Mouse (Mus musculus): ENCODE results near the gene Fezf1. TPM values are rescaled to one million over a fixed set of nuclear protein-coding genes. Genes with fewer than 3 reads are reported as not detected.

Fezf1 gene
- total RNA-seq, 1 experiment = not detected

GRCm38 (mm10) chr6:23254644-23255043 is 6.5 kb upstream of the Fezf1 start:
- in situ Hi-C loops (cut with MboI; ENCODE audit: low sequenced_read_pairs in 2 of 2, unreplicated experiment in 2 of 2) = loop anchor here in 1 of 2 experiments (25.0 kb wide), 1 partner anchor 208 kb away; no protein-coding TSS in a partner anchor
- H3K9ac ChIP-seq (ENCODE audit: insufficient read depth, low read depth, low read length, poor library complexity, severe bottlenecking) = no peak overlapping the region
- H3K4me3 ChIP-seq (ENCODE audit: insufficient read depth in 1 of 2, low read depth in 1 of 2, low read length in 2 of 2, poor library complexity in 1 of 2, severe bottlenecking in 1 of 2) = no peak overlapping the region
- DNase-seq (ENCODE audit: low read depth, low spot score) = no peak
- no peaks in the 10 kb centered on the region for H3K36me3 ChIP-seq (ENCODE audit: control insufficient read depth, insufficient read depth, low read length, poor library complexity, severe bottlenecking)
- TF ChIP-seq MAFK (IDR thresholded peaks at IDR 0.05; ENCODE audit: insufficient read depth, low read depth, low read length) (no peak), ZC3H11A (IDR thresholded peaks at IDR 0.05; ENCODE audit: borderline replicate concordance, low read depth, low read length) (no peak), ZNF384 (IDR thresholded peaks at IDR 0.05; ENCODE audit: low read depth, low read length) (no peak), HCFC1 (IDR thresholded peaks at IDR 0.05; ENCODE audit: borderline replicate concordance, insufficient read depth, low read length) (no peak), CHD2 (IDR thresholded peaks at IDR 0.05; ENCODE audit: low read depth, low read length) (no peak)
- H3K4me1 ChIP-seq (ENCODE audit: control insufficient read depth in 2 of 2, insufficient read depth in 2 of 2, low read length in 2 of 2, poor library complexity in 1 of 2) = no peaks in the 10 kb centered on the region
- H3K27ac ChIP-seq (ENCODE audit: insufficient read depth, low read depth, low read length, poor library complexity, severe bottlenecking) = no peak overlapping the region
- no peaks in the 10 kb centered on the region for H3K9me3 ChIP-seq (ENCODE audit: control insufficient read depth, insufficient read depth, low read depth, low read length)

- H3K36me3 ChIP-seq (ENCODE audit: control insufficient read depth, insufficient read depth, low read length, poor library complexity, severe bottlenecking) = no peaks in the 10 kb centered on the region
- peak overlapping the region in 1 of 2 experiments; percentile 23; a peak in 1 of 4 replicates for H3K4me3 ChIP-seq (ENCODE audit: insufficient read depth in 1 of 2, low read depth in 1 of 2, low read length in 2 of 2, poor library complexity in 1 of 2, severe bottlenecking in 1 of 2)
- TF ChIP-seq CHD2 (IDR thresholded peaks at IDR 0.05; ENCODE audit: low read depth, low read length) (no peak), MAFK (IDR thresholded peaks at IDR 0.05; ENCODE audit: insufficient read depth, low read depth, low read length) (no peak), ZC3H11A (IDR thresholded peaks at IDR 0.05; ENCODE audit: borderline replicate concordance, low read depth, low read length) (no peak), ZNF384 (IDR thresholded peaks at IDR 0.05; ENCODE audit: low read depth, low read length) (no peak), HCFC1 (IDR thresholded peaks at IDR 0.05; ENCODE audit: borderline replicate concordance, insufficient read depth, low read length) (no peak)
- no peaks in the 10 kb centered on the region for H3K4me1 ChIP-seq (ENCODE audit: control insufficient read depth in 2 of 2, insufficient read depth in 2 of 2, low read length in 2 of 2, poor library complexity in 1 of 2)
- no peak for DNase-seq (ENCODE audit: low read depth, low spot score)
- no peak overlapping the region for H3K9ac ChIP-seq (ENCODE audit: insufficient read depth, low read depth, low read length, poor library complexity, severe bottlenecking)
- in situ Hi-C loops (cut with MboI; ENCODE audit: low sequenced_read_pairs in 2 of 2, unreplicated experiment in 2 of 2) = loop anchor here in 1 of 2 experiments (25.0 kb wide), 1 partner anchor 209 kb away; no protein-coding TSS in a partner anchor
- H3K27ac ChIP-seq (ENCODE audit: insufficient read depth, low read depth, low read length, poor library complexity, severe bottlenecking) = no peak overlapping the region
- no peaks in the 10 kb centered on the region for H3K9me3 ChIP-seq (ENCODE audit: control insufficient read depth, insufficient read depth, low read depth, low read length)
These were observed 5.5 kb upstream of the Fezf1 start for GRCm38 (mm10) chr6:23253353-23254311.

DNA sequence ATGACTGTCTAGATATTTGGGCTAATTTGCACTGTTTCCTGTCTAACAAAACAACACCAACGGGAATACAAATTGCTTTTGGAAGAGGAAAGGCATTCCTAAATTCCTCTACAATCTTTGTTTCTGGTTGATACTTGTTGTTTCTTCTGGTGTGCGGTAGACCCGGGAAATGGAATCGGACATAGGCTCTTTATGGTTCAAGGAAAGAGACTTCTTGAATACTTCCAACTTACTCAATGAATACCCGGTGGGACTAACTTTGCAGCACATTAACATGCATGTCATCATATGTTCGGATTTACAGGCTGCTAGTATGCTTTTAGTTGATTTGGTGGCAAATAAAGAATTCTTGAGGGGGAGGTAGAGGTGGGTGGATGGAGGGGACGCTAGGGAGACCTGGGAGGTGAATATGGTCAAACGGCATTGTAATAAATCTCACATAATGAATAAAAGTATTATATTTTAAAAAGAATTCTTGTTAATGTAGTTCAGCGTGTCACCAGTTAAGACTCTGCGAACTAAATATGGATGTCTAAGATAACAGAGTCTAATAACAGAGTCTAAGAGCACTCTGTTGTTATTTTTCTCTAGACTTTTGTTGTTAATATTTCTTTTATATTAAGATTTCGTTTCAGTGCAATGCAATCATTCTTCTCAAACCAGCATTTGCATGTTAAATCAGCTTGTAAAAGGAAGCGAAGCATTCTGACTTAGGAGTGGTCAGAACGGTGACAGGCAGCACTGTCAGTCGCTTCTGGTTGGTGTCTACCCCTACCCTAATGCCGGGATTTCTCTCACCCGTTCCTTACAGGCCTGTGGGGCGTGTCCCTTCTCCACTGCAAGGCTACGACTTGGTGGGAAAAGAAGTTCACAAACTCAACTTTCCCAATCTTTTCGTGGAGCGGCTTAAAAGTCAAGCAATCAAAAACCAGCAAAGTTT is 4.3 kb upstream of the Fezf1 start:
- Histone ChIP-seq H3K36me3 (ENCODE audit: control insufficient read depth, insufficient read depth, low read length, poor library complexity, severe bottlenecking) (no peaks in the 10 kb centered on the region), H3K4me1 (ENCODE audit: control insufficient read depth in 2 of 2, insufficient read depth in 2 of 2, low read length in 2 of 2, poor library complexity in 1 of 2) (no peaks in the 10 kb centered on the region; a peak in 1 of 4 replicates), H3K4me3 (ENCODE audit: insufficient read depth in 1 of 2, low read depth in 1 of 2, low read length in 2 of 2, poor library complexity in 1 of 2, severe bottlenecking in 1 of 2) (no peak overlapping the region), H3K9ac (ENCODE audit: insufficient read depth, low read depth, low read length, poor library complexity, severe bottlenecking) (no peak overlapping the region), H3K9me3 (ENCODE audit: control insufficient read depth, insufficient read depth, low read depth, low read length) (no peaks in the 10 kb centered on the region), H3K27ac (ENCODE audit: insufficient read depth, low read depth, low read length, poor library complexity, severe bottlenecking) (no peak overlapping the region)
- no peak for TF ChIP-seq ZC3H11A (IDR thresholded peaks at IDR 0.05; ENCODE audit: borderline replicate concordance, low read depth, low read length)
- TF ChIP-seq HCFC1 (IDR thresholded peaks at IDR 0.05; ENCODE audit: borderline replicate concordance, insufficient read depth, low read length) = no peak
- TF ChIP-seq CHD2 (IDR thresholded peaks at IDR 0.05; ENCODE audit: low read depth, low read length) = no peak
- no peak for TF ChIP-seq ZNF384 (IDR thresholded peaks at IDR 0.05; ENCODE audit: low read depth, low read length)
- no peak for TF ChIP-seq MAFK (IDR thresholded peaks at IDR 0.05; ENCODE audit: insufficient read depth, low read depth, low read length)
- no peak for DNase-seq (ENCODE audit: low read depth, low spot score)
- in situ Hi-C loops (cut with MboI; ENCODE audit: low sequenced_read_pairs in 2 of 2, unreplicated experiment in 2 of 2) = loop anchor here in 1 of 2 experiments (25.0 kb wide), 1 partner anchor 210 kb away; no protein-coding TSS in a partner anchor

GRCm38 (mm10) chr6:23251431-23251830 is 3.3 kb upstream of the Fezf1 start:
- TF ChIP-seq ZNF384 (IDR thresholded peaks at IDR 0.05; ENCODE audit: low read depth, low read length) = no peak
- no peak for TF ChIP-seq ZC3H11A (IDR thresholded peaks at IDR 0.05; ENCODE audit: borderline replicate concordance, low read depth, low read length)
- no peak for TF ChIP-seq CHD2 (IDR thresholded peaks at IDR 0.05; ENCODE audit: low read depth, low read length)
- TF ChIP-seq HCFC1 (IDR thresholded peaks at IDR 0.05; ENCODE audit: borderline replicate concordance, insufficient read depth, low read length) = no peak
- no peak for TF ChIP-seq MAFK (IDR thresholded peaks at IDR 0.05; ENCODE audit: insufficient read depth, low read depth, low read length)
- no peak for DNase-seq (ENCODE audit: low read depth, low spot score)
- H3K9ac ChIP-seq (ENCODE audit: insufficient read depth, low read depth, low read length, poor library complexity, severe bottlenecking) = no peak overlapping the region
- H3K36me3 ChIP-seq (ENCODE audit: control insufficient read depth, insufficient read depth, low read length, poor library complexity, severe bottlenecking) = no peaks in the 10 kb centered on the region
- H3K27ac ChIP-seq (ENCODE audit: insufficient read depth, low read depth, low read length, poor library complexity, severe bottlenecking) = no peak overlapping the region
- H3K9me3 ChIP-seq (ENCODE audit: control insufficient read depth, insufficient read depth, low read depth, low read length) = no peaks in the 10 kb centered on the region
- H3K4me1 ChIP-seq (ENCODE audit: control insufficient read depth in 2 of 2, insufficient read depth in 2 of 2, low read length in 2 of 2, poor library complexity in 1 of 2) = no peaks in the 10 kb centered on the region; a peak in 1 of 4 replicates
- in situ Hi-C loops (cut with MboI; ENCODE audit: low sequenced_read_pairs in 2 of 2, unreplicated experiment in 2 of 2) = loop anchor here in 1 of 2 experiments (25.0 kb wide), 1 partner anchor 211 kb away; no protein-coding TSS in a partner anchor
- no peak overlapping the region for H3K4me3 ChIP-seq (ENCODE audit: insufficient read depth in 1 of 2, low read depth in 1 of 2, low read length in 2 of 2, poor library complexity in 1 of 2, severe bottlenecking in 1 of 2)
